Mouse (Mus musculus) stomach, embryonic 15.5 days (tissue): ENCODE data around the gene Pcca. TPM values are rescaled to one million over a fixed set of nuclear protein-coding genes. Genes with fewer than 3 reads are reported as not detected.

ENCODE experiments used
- ATAC-seq: fragments of 200-750 bp; cut with Nextera tagmentation; 2 replicates; pipeline ENCODE4 v1.8.0; 2017; ENCODE audit warnings: low read depth, moderate number of reproducible peaks, moderate TSS enrichment; ENCODE audit not compliant: insufficient read depth, low FRiP score
- H3K27ac ChIP-seq: fragments of 300-500 bp; sonication (generic); 2 replicates; pipeline ENCODE4 v1.5.1; 2015; ENCODE audit warnings: mild to moderate bottlenecking, inconsistent platforms
- H3K27me3 ChIP-seq: fragments of 300-500 bp; sonication (generic); replicated peaks from 2 replicates; pipeline ENCODE4 v1.6.1; 2015; ENCODE audit warnings: inconsistent platforms
- H3K36me3 ChIP-seq: fragments of 300-500 bp; sonication (generic); 2 replicates; pipeline ENCODE4 v1.6.1; 2015; ENCODE audit warnings: inconsistent platforms
- H3K4me1 ChIP-seq: fragments of 300-500 bp; sonication (generic); 2 replicates; pipeline ENCODE4 v1.6.1; 2015; ENCODE audit warnings: inconsistent platforms
- H3K4me2 ChIP-seq: fragments of 300-500 bp; sonication (generic); 2 replicates; pipeline ENCODE4 v1.6.1; 2015; ENCODE audit warnings: mild to moderate bottlenecking, inconsistent platforms
- H3K4me3 ChIP-seq: fragments of 300-500 bp; sonication (generic); replicated peaks from 2 replicates; pipeline ENCODE4 v1.5.1; 2015; ENCODE audit warnings: inconsistent platforms
- H3K9ac ChIP-seq: fragments of 300-500 bp; sonication (generic); 2 replicates; pipeline ENCODE4 v1.6.1; 2015; ENCODE audit warnings: inconsistent platforms
- H3K9me3 ChIP-seq: fragments of 300-500 bp; sonication (generic); 2 replicates; pipeline ENCODE4 v1.6.1; 2016; ENCODE audit warnings: inconsistent platforms
- WGBS: fragments of 180-500 bp; shearing (Covaris S2); methylation state at CpG from one replicate; pipeline ENCODE4 v1.1.7; 2015; 5-methylcytosine and 5-hydroxymethylcytosine counted together
- polyA plus RNA-seq: library from polyadenylated mRNA; unstranded; fragments of >200 nt; fragmentation: Nextera tagmentation; extraction: Ambion mirVana; gene quantifications from 2 replicates; pipeline ENCODE4 v1.2.1, GENCODE M21; 2015

The Pcca gene
- polyA plus RNA-seq, 1 experiment from 2014 or later, result 19.2 TPM

DNA sequence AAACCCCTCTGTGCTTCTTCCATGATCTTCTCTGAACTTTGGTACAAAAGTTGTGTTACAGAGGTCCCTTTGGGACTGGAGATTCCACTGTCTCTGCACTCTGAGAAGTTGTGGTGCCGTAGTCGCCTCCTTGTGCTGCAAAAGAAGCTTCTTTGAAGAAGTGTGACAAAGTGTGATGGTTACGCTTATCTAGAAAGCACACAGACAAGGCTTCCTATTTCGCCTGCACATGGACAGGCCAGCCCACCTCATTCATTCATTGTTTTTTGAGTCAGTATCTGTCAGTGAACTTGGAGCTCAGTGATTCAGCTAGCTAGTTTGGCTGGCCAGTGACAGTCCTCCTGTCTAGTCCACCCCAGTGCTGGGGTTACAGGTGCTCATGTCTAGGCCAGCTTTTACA lies 76.9 kb downstream of the Pcca start:
- H3K27me3 ChIP-seq, result no peaks in the 10 kb centered on the region
- H3K4me2 ChIP-seq, result no peak overlapping the region
- H3K27ac ChIP-seq, result no peak overlapping the region
- H3K4me1 ChIP-seq, result no peaks in the 10 kb centered on the region
- ATAC-seq, result no peak
- H3K36me3 ChIP-seq, result no peaks in the 10 kb centered on the region
- H3K9me3 ChIP-seq, result no peaks in the 10 kb centered on the region
- no peak overlapping the region for H3K9ac ChIP-seq
- H3K4me3 ChIP-seq, result no peak overlapping the region
- 91% methylated on average over 4 of the region's 4 CpGs for whole genome bisulfite sequencing

DNA sequence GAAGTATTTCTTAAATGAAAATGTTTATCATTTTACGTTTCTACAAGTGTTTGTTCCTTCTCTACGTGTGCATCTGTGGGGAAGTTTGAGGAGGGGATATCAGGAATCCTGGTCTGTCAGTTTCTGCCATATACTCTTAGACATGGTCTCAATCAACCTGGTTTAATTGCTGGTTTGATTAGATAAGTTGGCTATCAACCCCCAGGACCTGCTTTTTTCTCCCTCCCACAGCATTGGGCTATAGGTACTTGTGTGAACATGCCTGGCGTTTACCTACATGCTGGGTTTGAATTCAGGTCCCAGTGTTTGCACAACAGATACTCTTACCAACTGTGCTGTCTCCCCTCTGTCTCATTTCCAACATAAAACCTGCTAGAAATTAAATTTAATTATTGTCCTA lies 78.2 kb downstream of the Pcca start:
- H3K4me1 ChIP-seq, result no peaks in the 10 kb centered on the region
- no peak for ATAC-seq
- H3K9ac ChIP-seq, result no peak overlapping the region
- no peaks in the 10 kb centered on the region for H3K36me3 ChIP-seq
- no peak overlapping the region for H3K4me2 ChIP-seq
- no peaks in the 10 kb centered on the region for H3K27me3 ChIP-seq
- 80% methylated on average over 3 of the region's 3 CpGs for WGBS
- no peak overlapping the region for H3K27ac ChIP-seq
- no peak overlapping the region for H3K4me3 ChIP-seq
- H3K9me3 ChIP-seq, result no peaks in the 10 kb centered on the region

DNA sequence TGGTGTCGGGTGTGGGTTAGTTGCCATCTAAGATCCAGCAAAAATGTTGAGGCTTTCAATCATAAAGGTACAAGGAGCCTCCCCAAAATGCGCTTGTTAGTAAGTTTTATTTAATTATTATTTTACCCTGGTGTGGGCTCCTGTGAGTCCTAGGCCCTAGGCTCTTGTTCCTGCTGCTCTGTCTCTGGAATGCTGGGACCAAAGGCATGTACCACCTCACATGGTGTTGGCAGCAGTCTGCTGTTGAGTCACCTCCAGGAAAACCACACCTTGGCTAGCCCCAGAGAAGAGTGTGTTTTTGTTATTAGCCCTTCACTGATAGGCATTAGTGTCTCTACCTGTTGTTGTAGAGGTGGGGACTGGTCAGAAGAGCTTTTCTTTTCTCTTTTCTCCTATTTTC lies 83.5 kb downstream of the Pcca start:
- no peak overlapping the region for H3K27ac ChIP-seq
- H3K4me2 ChIP-seq, result no peak overlapping the region
- H3K36me3 ChIP-seq, result no peaks in the 10 kb centered on the region
- 95% methylated on average over 2 of the region's 2 CpGs for WGBS
- ATAC-seq, result no peak
- no peaks in the 10 kb centered on the region for H3K27me3 ChIP-seq
- no peaks in the 10 kb centered on the region for H3K4me1 ChIP-seq
- H3K9me3 ChIP-seq, result no peaks in the 10 kb centered on the region
- H3K4me3 ChIP-seq, result no peak overlapping the region
- no peak overlapping the region for H3K9ac ChIP-seq

DNA sequence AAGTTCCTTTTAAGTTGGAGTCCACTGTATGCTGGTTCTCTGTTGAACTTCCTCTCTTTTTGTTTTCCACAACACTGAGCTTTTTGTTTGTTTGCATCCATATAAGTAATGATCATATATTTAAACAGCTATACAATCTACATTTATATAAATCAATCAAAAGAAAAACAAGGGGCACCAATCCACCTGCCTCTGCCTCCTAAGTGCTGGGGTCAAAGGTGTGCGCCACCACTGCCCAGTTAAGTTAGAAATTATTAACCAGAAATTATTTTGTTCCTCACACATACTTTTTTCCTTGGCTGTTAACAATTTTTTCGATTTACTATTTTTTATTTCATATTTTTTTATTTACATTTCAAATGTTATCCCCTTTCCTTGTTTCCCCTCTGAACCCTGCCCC lies 99.3 kb downstream of the Pcca start:
- Histone ChIP-seq H3K9ac (no peak overlapping the region), H3K4me3 (no peak overlapping the region), H3K9me3 (no peaks in the 10 kb centered on the region), H3K4me1 (no peaks in the 10 kb centered on the region), H3K36me3 (no peaks in the 10 kb centered on the region), H3K27me3 (no peaks in the 10 kb centered on the region), H3K4me2 (no peak overlapping the region), H3K27ac (no peak overlapping the region)
- no peak for ATAC-seq
- 90% methylated on average over 2 of the region's 2 CpGs for WGBS

DNA sequence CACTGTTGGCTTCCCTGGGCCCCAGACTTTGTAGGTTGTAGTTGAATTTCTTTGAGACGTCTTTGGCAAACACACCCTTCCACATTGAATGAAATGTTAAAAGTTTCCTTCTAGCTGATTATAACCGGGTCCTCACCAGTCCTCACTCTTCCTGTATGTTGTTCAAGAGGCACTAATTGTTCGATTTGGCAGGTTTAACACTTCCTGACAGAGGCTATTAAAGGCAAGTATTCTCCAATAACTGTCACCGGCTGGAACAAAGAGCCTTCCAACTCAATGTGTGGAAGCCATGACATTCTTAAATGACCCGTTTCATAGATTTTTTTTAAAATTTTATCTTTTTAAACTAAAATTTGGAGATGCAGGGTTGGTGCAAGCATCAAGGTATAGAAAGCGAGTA lies 102.5 kb downstream of the Pcca start:
- Histone ChIP-seq H3K36me3 (no peaks in the 10 kb centered on the region), H3K9ac (no peak overlapping the region), H3K4me2 (no peak overlapping the region), H3K27me3 (no peaks in the 10 kb centered on the region), H3K4me1 (no peaks in the 10 kb centered on the region), H3K27ac (no peak overlapping the region), H3K9me3 (no peaks in the 10 kb centered on the region), H3K4me3 (no peak overlapping the region)
- no peak for ATAC-seq
- WGBS, result 63% methylated on average over 6 of the region's 6 CpGs

DNA sequence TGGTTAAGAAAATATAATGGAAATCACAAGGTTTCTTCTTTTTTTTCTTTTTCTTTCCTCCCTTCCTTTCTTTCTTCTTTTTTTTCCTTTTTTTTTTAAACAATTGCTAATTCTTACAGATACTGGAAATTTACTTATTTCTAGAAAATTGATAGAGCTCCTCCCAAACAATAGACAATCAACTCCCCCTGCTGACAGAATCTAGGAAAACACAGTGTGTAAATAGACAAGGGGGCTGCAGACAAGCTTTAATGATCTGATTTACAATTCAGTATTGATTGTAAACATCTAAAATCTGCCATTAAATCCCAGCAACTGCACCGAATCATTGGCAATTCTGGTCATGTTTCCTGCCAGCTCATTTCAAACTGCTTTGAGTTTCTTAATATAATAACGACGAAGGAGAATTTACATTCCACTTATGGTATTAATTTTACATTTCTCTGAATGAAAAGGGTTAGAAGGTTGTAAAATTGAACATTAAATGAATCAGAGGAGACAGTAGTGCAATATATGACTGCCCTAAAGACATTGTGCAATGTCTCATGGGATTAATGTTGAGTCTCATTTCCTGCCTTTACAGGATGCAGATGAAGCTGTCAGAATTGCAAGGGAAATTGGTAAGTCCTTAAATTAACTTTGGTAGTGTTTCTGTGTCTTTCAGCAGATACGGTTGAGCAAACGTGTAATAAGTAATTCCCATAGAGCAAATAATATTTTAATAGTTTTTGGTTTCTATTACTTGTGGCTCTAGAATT lies 103.9 kb downstream of the Pcca start:
- no peak overlapping the region for H3K4me2 ChIP-seq
- no peak for ATAC-seq

DNA sequence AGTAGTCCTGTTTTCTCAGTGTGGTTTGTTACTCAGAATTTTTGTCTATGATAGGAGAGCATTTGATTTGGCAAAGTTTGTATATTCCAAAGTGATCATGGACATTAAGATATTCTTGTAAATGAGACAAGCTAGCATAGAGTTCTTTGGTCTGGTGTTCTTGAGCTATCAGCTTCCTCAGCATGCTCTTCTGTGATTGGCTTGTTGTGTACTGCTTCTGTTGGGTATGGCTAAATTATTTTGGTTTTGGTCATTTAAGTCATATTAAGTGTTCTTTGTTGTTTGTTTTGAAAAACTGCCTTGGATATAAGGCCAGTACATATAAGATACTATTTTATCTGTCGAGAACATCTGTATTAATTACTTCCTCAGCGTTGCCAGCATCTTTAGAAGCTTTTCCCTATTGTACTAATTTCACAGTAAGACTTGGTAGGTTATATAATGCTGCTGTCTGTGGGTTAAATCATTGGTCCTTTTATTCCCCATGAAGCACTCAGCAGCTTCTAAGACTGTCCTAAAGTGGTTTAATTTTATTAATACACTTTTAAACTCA lies 105.1 kb downstream of the Pcca start:
- no peak overlapping the region for H3K4me2 ChIP-seq
- no peak for ATAC-seq
- 85% methylated on average over 2 of the region's 2 CpGs for WGBS
- no peaks in the 10 kb centered on the region for H3K9me3 ChIP-seq
- no peaks in the 10 kb centered on the region for H3K36me3 ChIP-seq
- no peak overlapping the region for H3K27ac ChIP-seq
- H3K9ac ChIP-seq, result no peak overlapping the region
- H3K4me1 ChIP-seq, result no peaks in the 10 kb centered on the region
- no peak overlapping the region for H3K4me3 ChIP-seq
- H3K27me3 ChIP-seq, result no peaks in the 10 kb centered on the region

More for the DNA sequence above, 103.9 kb downstream of the Pcca start:
- H3K36me3 ChIP-seq, result no peaks in the 10 kb centered on the region
- no peaks in the 10 kb centered on the region for H3K9me3 ChIP-seq
- WGBS, result 70% methylated on average over 5 of the region's 5 CpGs
- no peaks in the 10 kb centered on the region for H3K27me3 ChIP-seq
- no peak overlapping the region for H3K9ac ChIP-seq
- no peak overlapping the region for H3K27ac ChIP-seq
- no peaks in the 10 kb centered on the region for H3K4me1 ChIP-seq
- no peak overlapping the region for H3K4me3 ChIP-seq

DNA sequence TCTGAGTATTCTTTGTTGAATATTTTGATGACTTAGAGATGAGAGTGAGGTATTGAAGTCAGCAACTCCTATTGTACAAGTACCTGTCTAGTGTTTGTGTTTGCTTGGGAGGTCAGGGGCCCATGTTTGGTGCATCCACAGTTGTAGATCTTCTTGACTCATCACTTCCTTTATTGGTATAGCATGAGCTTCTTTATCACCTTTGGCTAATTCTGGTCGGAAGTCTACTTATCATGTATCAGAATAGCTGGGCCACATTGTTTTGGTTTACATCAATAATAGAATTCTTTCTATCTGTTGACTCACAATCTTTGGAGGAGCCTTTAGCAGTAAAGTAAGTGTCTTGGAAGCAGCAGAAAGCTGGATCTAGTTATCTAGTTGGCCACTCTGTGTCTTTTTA lies 108.3 kb downstream of the Pcca start:
- H3K27ac ChIP-seq, result no peak overlapping the region
- ATAC-seq, result no peak
- no peaks in the 10 kb centered on the region for H3K4me1 ChIP-seq
- H3K9ac ChIP-seq, result no peak overlapping the region
- no peak overlapping the region for H3K4me2 ChIP-seq
- H3K36me3 ChIP-seq, result no peaks in the 10 kb centered on the region
- no peaks in the 10 kb centered on the region for H3K9me3 ChIP-seq
- H3K27me3 ChIP-seq, result no peaks in the 10 kb centered on the region
- H3K4me3 ChIP-seq, result no peak overlapping the region
- 80% methylated on average over 1 of the region's 1 CpGs for WGBS

DNA sequence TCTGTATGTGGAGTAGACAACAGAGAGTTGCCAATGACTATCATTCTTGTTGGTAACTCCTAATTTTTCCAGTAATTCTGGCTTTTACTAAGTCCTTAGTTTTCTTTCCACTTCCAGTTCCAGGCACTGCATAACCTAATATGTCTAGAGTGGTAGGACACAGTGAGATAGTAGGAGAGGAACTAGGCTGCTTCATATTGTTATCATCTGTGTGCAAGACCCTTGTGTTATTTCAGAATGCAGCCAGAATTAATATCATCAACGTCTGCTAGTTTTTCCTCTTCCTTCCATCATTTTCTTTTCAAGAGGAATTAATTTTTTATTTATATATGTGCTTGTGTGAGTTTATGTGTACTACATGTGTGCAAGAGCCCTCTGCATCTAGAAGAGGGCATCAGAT lies 114.1 kb downstream of the Pcca start:
- Histone ChIP-seq H3K4me2 (no peak overlapping the region), H3K27me3 (no peaks in the 10 kb centered on the region), H3K4me3 (no peak overlapping the region), H3K4me1 (no peaks in the 10 kb centered on the region), H3K9ac (no peak overlapping the region), H3K36me3 (no peaks in the 10 kb centered on the region), H3K27ac (no peak overlapping the region), H3K9me3 (no peaks in the 10 kb centered on the region)
- WGBS, result 79% methylated on average over 1 of the region's 1 CpGs
- ATAC-seq, result no peak

DNA sequence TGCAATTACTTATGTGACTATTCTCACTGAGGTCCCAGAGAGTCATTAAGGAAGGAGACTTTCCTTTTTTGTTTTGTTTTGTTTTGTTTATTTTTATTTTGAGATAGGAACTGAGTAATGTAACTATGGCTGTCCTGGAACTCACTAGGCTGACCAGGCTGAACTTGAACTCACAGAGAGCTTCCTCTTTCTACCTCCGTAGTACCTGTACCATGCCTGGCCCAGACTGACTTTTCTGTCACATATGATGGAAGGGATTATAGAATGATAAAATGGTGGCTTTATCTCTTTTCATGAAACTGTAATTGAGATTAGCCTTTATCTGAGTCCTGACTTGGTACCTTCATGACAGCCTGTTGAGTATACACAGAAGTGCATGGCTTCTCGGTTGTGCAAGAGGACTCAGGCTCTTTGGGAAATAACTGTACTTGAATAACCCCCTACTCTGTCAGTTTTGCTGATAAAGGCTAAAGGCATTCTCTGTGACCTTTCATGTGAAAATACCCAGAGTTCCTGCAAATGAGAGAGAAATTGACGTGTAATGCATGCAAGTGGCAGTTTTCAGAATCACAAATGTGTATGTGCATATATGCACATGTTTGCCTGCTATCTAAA lies 115.3 kb downstream of the Pcca start:
- H3K9me3 ChIP-seq, result no peaks in the 10 kb centered on the region
- H3K27me3 ChIP-seq, result no peaks in the 10 kb centered on the region
- no peak overlapping the region for H3K4me2 ChIP-seq
- H3K4me3 ChIP-seq, result no peak overlapping the region
- H3K27ac ChIP-seq, result no peak overlapping the region
- H3K36me3 ChIP-seq, result no peaks in the 10 kb centered on the region
- ATAC-seq, result no peak
- no peak overlapping the region for H3K9ac ChIP-seq
- H3K4me1 ChIP-seq, result no peaks in the 10 kb centered on the region
- WGBS, result 62% methylated on average over 3 of the region's 3 CpGs

DNA sequence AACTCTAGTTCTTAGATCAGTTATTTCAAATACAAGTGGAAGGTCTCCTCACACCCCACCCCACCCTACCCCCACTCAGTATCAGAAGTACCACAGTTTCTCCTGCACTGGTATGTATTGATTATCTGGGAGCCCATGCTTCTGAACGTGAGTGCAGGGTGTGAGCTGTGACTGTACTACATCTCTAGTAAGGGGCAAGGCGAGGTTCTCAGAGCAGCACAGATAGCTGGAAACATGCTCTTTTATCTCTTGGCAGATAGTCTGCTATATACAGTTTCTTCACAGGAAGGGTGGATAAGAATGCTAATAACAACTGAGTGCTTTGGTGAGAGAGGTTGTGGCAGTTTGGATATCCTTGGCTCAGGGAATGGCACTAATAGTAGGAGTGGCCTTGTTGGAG lies 117.6 kb downstream of the Pcca start:
- Histone ChIP-seq H3K4me3 (no peak overlapping the region), H3K27me3 (no peaks in the 10 kb centered on the region), H3K9me3 (no peaks in the 10 kb centered on the region), H3K9ac (no peak overlapping the region), H3K36me3 (no peaks in the 10 kb centered on the region), H3K4me2 (no peak overlapping the region), H3K27ac (no peak overlapping the region), H3K4me1 (no peaks in the 10 kb centered on the region)
- peak; percentile 77; the same call in 1 of the 2 replicates for ATAC-seq
- WGBS, result 75% methylated on average over 2 of the region's 2 CpGs

DNA sequence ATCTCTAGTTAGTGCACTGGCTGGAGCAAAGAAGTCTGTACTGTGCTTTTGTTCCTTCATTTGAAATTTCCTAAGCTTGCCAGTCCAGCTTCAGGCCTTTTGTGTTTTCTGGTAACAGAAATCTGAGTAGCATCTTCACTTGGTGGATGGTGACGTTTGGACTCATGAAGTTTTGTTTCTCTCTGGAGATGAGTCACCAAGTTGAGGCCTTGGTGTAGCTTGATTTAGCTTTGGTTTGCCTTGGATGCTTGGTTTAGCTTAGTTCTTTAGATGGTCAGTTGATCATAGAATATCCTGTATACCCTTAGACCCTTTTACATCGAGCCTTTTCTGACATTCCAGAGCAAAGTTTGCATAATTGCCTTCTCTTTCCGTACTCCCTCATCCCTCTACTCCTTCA lies 141.5 kb downstream of the Pcca start:
- H3K9me3 ChIP-seq, result no peaks in the 10 kb centered on the region
- ATAC-seq, result no peak
- H3K4me2 ChIP-seq, result no peak overlapping the region
- H3K27me3 ChIP-seq, result no peaks in the 10 kb centered on the region
- no peak overlapping the region for H3K4me3 ChIP-seq
- H3K4me1 ChIP-seq, result no peaks in the 10 kb centered on the region
- WGBS, result 81% methylated on average over 3 of the region's 3 CpGs
- H3K27ac ChIP-seq, result no peak overlapping the region
- no peak overlapping the region for H3K9ac ChIP-seq
- H3K36me3 ChIP-seq, result no peaks in the 10 kb centered on the region
